Mouse (Mus musculus) cerebellum, adult 9-11 months (tissue): ENCODE results near the gene Lrig2.
A peak's percentile ranks its signal among the peaks of the same experiment; 100 is the strongest.
"Not testable (repeated sequence)": the region's sequence is repeated elsewhere in the genome, so short reads cannot be mapped to it uniquely, and the experiment has no call there.

Source experiments
- DNase-seq: peaks from one replicate; pipeline ENCODE4 v3.0.0; 2022

Gene Lrig2

GRCm38 (mm10) chr3:104431156-104431847, 80.4 kb downstream of the Lrig2 start:
- DNase-seq: no peak

- not testable (repeated sequence) for DNase-seq
Measured at GRCm38 (mm10) chr3:104427354-104427753, 84.4 kb downstream of the Lrig2 start.

GRCm38 (mm10) chr3:104424346-104424745, 87.4 kb downstream of the Lrig2 start:
- peak; percentile 65 for DNase-seq

GRCm38 (mm10) chr3:104420929-104421328, 90.8 kb downstream of the Lrig2 start:
- no peak for DNase-seq

GRCm38 (mm10) chr3:104419990-104420389, 91.7 kb downstream of the Lrig2 start:
- DNase-seq: no peak

- no peak for DNase-seq
Measured at GRCm38 (mm10) chr3:104416806-104417205, 94.9 kb downstream of the Lrig2 start.

DNA sequence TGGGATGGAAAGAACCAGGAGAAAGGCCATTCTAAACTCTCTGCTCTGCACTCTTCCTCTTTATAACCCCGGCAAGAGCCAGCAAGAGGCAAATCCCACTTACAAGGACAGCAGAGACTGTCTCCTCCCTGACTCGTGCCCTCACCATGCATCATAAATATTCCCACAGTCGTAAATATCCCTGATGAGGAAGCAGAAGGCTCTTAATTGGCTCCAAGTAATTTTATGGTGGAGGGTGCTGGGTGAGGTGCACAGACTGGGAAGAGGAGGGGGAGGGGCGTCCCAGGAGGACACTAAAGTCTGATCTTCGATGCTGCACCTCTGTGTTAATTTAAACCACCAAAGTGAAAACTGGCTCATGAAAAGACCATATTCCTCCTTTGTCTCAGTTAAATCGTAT, 99.2 kb downstream of the Lrig2 start:
- no peak for DNase-seq

DNA sequence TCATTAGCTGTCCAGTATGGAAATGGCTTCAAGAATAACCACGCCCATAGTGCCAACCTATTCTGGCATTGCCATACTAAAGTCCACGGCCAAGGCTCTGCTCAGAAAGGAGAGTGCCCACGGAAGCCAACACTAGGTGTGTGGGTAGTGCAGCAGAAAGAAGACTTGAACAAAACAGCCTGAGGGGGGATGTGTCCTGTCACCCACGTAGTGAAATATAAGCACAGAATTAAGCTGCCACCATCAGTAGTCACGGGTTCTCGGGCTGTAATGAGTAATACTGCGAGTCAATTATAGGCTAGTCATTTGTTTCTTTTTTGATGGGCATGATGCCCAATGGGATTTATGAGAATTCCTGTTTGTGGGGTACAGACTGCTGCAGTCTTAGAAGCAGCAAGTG, 104.2 kb downstream of the Lrig2 start:
- DNase-seq: no peak

GRCm38 (mm10) chr3:104403582-104403981, 108.1 kb downstream of the Lrig2 start:
- DNase-seq: no peak

DNA sequence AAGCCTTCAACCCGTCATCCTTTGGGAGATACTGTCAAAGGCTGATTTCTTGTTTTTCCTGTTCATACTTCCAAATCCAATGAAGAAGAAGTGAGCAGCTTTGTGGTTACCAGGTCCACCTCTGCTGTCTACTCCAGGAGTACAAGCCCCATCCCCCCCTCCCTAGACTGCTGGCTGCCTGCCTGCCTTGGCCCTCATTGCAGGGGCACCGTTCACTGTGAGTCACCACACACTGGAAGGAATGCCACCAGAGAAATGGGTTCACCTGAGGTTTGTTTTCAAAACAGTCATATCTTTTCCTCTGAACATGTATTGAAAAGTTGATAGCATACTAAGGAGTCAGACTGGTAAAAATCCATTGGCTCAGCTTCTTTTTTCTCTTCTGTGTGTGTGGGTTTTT, 110.5 kb downstream of the Lrig2 start:
- no peak for DNase-seq

DNA sequence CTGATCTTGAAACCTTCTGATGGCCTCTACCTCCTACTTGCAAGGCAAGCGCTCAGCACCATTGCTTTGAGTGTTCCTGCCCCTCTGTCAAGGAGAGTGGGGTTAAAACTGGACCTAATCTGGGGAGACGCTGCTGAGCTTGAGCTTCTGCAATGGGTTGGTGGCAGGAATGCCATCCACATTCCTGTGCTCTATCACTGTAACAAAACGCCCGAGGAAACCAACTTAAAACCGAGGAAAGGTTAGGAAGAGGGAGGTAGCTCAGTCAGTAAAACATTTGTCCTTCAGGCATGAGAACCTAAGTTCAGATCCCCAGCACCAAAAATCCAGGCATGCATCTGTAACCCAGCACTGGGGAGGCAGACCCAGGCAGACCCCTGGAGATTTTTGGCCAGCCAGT, 111.6 kb downstream of the Lrig2 start:
- DNase-seq: no peak

DNA sequence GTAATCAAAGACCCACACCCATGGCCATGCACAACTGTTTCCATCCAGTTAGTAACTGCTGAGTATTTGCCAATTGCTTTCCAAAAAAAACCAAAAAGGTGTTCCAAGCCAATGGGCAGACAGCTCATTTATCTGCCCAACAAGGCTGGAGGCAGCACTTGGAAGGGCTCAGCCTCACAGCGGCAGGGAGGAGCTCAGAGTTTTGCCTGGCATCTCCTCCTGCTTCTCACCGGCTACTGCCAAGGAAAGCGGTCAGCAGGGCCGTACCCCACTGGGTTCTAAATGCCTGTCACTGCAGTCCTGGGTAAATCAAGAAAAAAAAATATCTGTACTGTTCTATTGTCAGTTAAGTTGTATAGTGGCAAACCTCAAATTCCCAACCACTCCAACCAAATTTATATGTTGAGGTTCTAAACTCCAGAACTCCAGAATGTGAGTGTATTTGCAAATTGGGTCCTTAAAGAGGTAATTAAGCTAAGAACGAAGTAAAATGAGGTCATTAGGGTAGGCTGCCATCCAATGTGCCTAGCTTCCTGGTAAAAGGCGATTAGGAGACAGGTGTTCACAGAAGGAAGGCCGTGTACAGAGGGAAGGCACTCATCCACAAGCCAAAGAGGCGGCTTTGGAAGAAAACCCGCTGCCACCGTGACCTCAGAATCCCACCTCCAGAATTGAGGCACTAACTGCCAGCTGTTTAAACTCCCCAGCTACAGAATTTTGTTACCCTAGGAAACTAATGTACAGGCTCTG, 112.2 kb downstream of the Lrig2 start:
- peak; percentile 89 for DNase-seq

GRCm38 (mm10) chr3:104397316-104397715, 114.4 kb downstream of the Lrig2 start:
- peak; percentile 37 for DNase-seq

DNA sequence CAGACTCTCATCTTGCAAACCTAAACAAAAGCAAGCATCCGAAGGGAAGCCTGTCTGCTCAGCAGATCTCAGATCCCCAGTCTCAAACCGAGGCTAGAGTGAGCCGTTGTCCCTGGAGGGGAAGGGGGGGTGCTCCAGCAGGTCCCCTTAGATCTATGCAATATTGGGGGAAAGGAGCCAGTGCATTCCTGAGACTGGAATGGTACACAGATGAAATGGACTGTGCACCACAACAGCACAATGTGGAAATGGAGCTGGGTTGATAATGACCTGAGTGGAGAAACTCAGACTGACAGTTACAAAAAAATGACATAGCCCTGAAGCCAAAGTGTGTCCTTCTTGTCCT, 115.0 kb downstream of the Lrig2 start:
- no peak for DNase-seq

- peak; percentile 75 for DNase-seq
Measured at GRCm38 (mm10) chr3:104396067-104396735, 115.5 kb downstream of the Lrig2 start.

DNA sequence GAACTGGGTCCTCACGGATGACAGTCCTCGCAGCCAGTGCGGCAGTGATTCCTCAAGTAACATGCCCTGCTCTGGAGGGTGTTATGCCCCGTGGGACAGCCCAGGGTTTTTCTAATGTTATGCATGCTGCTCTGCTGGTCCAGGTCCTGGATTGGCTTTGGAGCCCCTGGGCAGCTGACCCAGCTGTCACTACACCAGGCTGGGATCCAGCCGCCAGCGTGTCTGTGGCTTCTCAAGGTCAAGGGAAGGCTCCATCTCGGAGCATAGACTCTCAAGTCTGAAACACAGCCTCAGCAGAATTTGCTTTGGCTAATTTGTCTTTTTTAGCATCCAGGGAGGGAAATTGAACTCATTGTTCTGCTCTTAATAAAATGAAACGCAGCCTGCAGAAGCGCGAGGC, 121.6 kb downstream of the Lrig2 start:
- DNase-seq: no peak

- DNase-seq: no peak
Measured at GRCm38 (mm10) chr3:104389449-104389848, 122.3 kb downstream of the Lrig2 start.

DNA sequence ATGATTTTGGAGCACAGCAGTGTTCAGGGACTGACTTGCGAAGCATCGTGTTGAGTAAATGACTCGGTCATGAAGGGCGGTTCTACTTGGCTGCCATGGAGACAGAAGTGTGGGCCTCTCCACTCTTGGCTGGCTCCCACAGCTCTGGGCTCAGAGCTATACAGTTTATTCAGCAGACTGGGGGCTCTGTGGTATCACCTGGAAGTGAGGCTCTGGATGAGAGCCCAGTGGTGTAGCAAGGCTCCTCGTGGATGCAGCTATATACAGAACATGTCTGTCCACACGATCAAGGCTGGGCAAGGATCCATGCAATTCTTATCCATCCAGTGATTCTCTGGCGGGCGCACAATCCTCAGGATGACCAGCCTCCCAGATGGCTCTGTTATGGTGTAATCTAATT, 126.1 kb downstream of the Lrig2 start:
- no peak for DNase-seq

- no peak for DNase-seq
Measured at GRCm38 (mm10) chr3:104383681-104384341, 127.9 kb downstream of the Lrig2 start.

DNA sequence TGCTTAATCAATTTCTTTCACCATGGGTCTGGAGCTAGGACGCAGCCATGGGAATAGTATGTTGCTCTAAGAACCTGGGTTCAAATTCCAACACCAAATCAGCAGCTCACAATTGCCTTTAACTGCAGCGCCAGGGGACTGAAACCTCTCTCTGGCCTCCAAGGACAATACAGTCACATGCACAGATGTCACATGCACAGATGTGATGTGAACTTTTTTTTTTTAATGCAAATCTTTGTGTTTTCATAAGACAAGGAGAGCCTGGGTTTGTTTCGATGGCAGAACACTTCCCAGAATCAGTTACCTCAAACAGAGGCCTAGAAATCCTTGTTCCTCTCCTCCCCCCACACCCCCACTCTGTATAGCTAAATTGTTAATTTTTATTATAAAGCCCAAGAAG, 133.5 kb downstream of the Lrig2 start:
- DNase-seq: no peak

DNA sequence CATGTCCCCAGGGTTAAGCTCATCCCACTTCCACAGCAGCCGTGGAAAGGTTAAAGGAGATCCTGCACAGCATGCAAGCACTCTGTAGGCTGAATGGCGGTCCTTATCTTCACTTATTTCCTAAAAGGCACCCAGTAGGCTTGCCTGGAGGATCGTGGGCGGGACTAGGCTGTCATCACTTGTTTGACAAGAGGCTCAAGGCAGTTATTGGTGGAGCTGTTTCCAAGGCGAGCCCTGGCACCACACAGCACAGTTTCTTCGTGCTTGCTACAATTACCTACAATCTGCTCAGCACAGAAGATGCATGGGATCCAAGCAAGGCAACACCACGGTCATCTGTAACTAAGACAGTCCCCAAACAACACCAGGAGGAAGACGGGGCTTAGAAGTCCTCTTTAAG, 137.8 kb downstream of the Lrig2 start:
- no peak for DNase-seq

- DNase-seq: no peak
Measured at GRCm38 (mm10) chr3:104372374-104372773, 139.3 kb downstream of the Lrig2 start.

GRCm38 (mm10) chr3:104367912-104368311, 143.8 kb downstream of the Lrig2 start:
- no peak for DNase-seq

DNA sequence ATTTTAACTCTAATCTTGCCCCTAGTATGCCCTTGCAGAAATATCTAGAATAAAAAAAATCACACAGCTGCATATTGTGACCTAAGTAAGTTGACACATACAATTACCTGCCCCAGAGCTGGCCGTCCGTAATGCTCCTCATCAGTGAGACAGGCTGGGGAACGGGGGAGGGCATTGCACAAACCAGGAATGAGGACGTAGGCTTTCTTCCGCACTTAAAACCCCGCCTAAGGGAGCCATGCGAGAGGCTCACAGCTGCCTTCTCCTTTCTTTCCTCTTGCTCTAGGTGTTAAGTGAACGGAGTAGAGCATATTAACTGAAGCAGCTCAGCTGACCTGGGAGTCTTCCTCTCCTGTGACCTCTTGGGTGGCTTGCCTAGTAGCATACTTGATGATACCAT, 149.9 kb downstream of the Lrig2 start:
- no peak for DNase-seq
